Mouse (Mus musculus): Measurements from ENCODE around the gene Ppp1r14b. TPM values are rescaled to one million over a fixed set of nuclear protein-coding genes. Genes with fewer than 3 reads are reported as not detected.
A peak's percentile ranks its signal among the peaks of the same experiment; 100 is the strongest.

Ppp1r14b gene
- polyA plus RNA-seq, 1 experiment from 2014 or later = 224 TPM

DNA sequence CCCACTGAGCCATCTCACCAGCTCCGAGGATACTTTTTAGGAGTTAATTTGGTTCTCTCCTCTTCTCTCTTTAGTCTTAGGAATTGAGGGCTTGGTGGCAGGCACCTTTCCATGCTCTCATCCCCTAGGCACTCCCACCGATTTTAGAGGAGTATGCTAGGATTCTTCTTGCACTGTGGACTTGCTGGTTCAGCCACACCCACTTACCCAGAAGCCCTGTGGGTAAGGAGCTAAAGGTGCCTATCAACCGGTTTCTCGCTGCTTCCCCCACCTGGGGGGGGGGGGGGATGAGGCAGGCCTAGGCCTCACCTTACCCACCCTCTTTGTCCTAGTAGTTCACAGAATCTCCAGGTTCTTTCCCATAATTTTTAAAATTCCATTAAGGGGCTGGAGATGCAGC, 27.0 kb upstream of the Ppp1r14b start:
- ATAC-seq (ENCODE audit: insufficient read depth) (no peak), DNase-seq (no peak)
- TF ChIP-seq CTCF (IDR thresholded peaks at IDR 0.05; ENCODE audit: low read depth) = no peak
- Histone ChIP-seq H3K9me3 (ENCODE audit: low read depth, low read length) (no peaks in the 10 kb centered on the region), H3K4me3 (ENCODE audit: low read depth, low read length) (no peak overlapping the region), H3K27ac (ENCODE audit: low read depth) (no peak overlapping the region), H3K4me1 (ENCODE audit: insufficient read depth) (peaks cover 16% of the 10 kb centered on the region), H3K4me2 (no peak overlapping the region), H3K36me3 (ENCODE audit: insufficient read depth) (0 out of 2 replicates have a peak, but pooled peaks cover 8% of the 10 kb centered on the region), H3K9ac (no peak overlapping the region), H3K27me3 (ENCODE audit: insufficient read depth, low read length) (no peaks in the 10 kb centered on the region)
- 61% methylated on average over 4 of the region's 4 CpGs for WGBS

DNA sequence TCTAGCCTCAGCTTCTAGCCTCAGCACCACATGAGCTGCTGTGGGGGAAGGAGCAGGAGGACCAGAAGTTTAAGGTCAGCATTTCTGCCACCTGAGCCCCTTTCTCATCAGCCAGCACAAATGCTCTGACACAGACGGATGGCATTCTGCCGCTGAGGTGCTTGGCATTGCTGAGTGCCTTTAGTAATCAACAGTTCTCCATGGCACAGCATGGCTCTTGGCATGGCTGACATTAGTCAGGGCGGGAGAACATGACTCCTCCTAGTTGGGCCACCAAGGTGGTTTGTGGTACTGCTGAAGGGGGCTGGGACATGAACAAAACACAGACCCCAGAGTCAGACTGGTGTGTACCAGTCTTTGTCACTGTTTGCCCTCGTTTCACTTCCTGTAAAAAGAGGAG, 26.6 kb upstream of the Ppp1r14b start:
- Histone ChIP-seq H3K27me3 (ENCODE audit: insufficient read depth, low read length) (no peaks in the 10 kb centered on the region), H3K9ac (no peak overlapping the region), H3K4me3 (ENCODE audit: low read depth, low read length) (no peak overlapping the region), H3K4me2 (no peak overlapping the region), H3K27ac (ENCODE audit: low read depth) (no peak overlapping the region), H3K4me1 (ENCODE audit: insufficient read depth) (peaks cover 16% of the 10 kb centered on the region), H3K9me3 (ENCODE audit: low read depth, low read length) (no peaks in the 10 kb centered on the region), H3K36me3 (ENCODE audit: insufficient read depth) (0 out of 2 replicates have a peak, but pooled peaks cover 8% of the 10 kb centered on the region)
- 75% methylated on average over 4 of the region's 4 CpGs for WGBS
- TF ChIP-seq CTCF (IDR thresholded peaks at IDR 0.05; ENCODE audit: low read depth) = no peak
- no peak for DNase-seq
- ATAC-seq (ENCODE audit: insufficient read depth) = no peak

DNA sequence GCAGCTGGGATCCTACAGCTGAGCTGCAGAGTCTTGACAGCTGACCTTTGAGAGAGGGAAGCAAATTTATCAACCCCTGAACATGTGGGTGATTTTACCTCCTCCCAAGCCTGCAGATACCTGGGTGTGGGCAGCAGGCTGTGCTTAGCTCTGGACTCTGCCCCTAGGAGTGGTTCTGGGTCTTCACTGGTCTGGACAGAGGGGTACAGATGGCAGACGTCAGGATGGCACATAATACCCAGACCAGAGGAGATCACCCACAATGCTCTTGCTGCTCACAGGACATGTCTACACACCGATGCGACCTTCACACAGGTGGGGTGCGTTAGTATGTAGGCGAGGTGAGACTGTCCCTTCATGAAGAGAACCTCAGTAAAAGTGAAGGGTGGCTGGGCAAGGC, 25.2 kb upstream of the Ppp1r14b start:
- no peaks in the 10 kb centered on the region for H3K9me3 ChIP-seq (ENCODE audit: low read depth, low read length)
- H3K4me1 ChIP-seq (ENCODE audit: insufficient read depth) = peaks cover 17% of the 10 kb centered on the region
- H3K27ac ChIP-seq (ENCODE audit: low read depth) = no peak overlapping the region
- no peaks in the 10 kb centered on the region for H3K27me3 ChIP-seq (ENCODE audit: insufficient read depth, low read length)
- peak overlapping the region; percentile 55; the same call in 1 of the 2 replicates for H3K4me3 ChIP-seq (ENCODE audit: low read depth, low read length)
- H3K36me3 ChIP-seq (ENCODE audit: insufficient read depth) = peaks cover 19% of the 10 kb centered on the region
- ATAC-seq (ENCODE audit: insufficient read depth) (no peak), DNase-seq (no peak)
- peak overlapping the region; percentile 95 for H3K4me2 ChIP-seq
- TF ChIP-seq CTCF (IDR thresholded peaks at IDR 0.05; ENCODE audit: low read depth) = no peak
- no peak overlapping the region for H3K9ac ChIP-seq
- WGBS = 88% methylated on average over 5 of the region's 5 CpGs

DNA sequence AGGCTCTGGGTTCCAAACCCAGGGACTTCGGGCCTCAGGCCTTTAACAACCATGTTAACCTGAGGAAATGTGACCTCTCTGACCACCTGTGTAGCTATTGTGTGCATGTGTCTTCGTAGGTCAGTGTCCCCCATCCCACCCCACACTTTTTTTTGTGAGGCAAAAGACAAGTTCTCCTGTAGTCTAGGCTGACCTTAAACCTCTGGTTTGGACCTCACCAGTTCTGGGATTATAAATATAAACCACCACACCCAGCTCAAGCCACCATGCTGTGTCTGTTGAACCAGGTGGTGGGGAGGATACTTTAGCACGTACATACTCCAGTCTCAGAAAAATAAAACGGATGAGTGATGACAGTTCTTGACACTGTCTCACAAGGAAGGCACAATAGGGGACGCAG, 24.8 kb upstream of the Ppp1r14b start:
- Histone ChIP-seq H3K27me3 (ENCODE audit: insufficient read depth, low read length) (no peaks in the 10 kb centered on the region), H3K4me3 (ENCODE audit: low read depth, low read length) (peak overlapping the region; percentile 55), H3K36me3 (ENCODE audit: insufficient read depth) (peaks cover 21% of the 10 kb centered on the region), H3K27ac (ENCODE audit: low read depth) (peak overlapping the region; percentile 99), H3K4me1 (ENCODE audit: insufficient read depth) (peaks cover 17% of the 10 kb centered on the region), H3K9me3 (ENCODE audit: low read depth, low read length) (no peaks in the 10 kb centered on the region), H3K9ac (peak overlapping the region; percentile 73), H3K4me2 (peak overlapping the region; percentile 95)
- DNase-seq = no peak
- ATAC-seq (ENCODE audit: insufficient read depth) = no peak
- 52% methylated on average over 5 of the region's 5 CpGs for WGBS
- no peak for TF ChIP-seq CTCF (IDR thresholded peaks at IDR 0.05; ENCODE audit: low read depth)

DNA sequence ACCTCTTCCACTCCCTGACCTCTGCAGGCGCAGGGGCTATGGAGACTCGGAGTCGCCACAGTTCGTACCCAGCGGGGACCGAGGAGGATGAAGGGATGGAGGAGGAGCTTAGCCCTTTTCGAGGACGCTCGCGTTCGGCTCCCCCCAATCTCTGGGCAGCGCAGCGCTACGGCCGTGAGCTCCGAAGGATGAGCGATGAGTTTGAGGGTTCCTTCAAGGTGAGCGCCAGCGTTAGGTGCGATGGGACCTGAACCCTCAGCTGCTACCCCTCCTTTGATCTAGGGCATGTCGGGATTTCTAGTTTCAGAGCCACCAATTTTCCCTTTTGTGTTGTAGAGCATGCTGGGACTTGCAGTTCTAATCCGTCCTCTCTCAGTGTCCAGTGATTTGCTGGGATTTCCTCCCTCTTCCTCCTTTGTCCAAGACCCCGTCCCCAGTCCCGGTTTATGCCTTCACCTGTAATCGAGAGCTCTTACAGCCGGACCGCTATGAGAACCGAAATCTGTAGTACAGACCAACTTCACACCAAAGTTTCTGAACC, 24.1 kb upstream of the Ppp1r14b start:
- no peak for TF ChIP-seq CTCF (IDR thresholded peaks at IDR 0.05; ENCODE audit: low read depth)
- ATAC-seq (ENCODE audit: insufficient read depth) = peak; percentile 27

DNA sequence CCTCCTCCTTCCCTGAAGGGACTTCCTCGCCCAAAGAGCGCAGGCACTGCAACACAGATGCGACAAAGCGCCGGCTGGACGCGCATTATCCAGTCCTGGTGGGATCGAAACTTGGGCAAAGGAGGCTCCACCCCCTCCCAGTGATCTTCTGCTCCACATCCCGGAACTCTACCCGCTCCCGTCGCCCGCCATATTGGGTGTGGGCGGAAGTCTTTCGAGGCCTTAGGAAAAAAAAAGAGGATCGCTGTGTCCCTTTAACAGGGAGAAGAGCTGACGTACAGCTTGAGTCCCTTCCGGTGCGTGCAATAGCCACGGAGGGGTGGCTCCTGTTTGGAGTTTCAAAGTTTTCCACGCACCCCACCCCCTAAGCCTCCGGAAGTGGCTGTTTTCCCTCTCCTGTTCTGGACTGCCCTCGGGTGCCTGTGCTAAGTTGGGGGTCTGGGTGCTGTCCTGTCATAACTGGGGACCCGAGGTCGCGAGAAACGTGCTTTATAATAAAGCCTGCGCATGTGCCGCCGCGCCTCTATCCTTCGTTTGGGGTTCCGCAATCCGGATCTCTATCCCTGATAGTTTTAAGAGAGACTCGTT, 23.3 kb upstream of the Ppp1r14b start:
- 1% methylated on average over 35 of the region's 35 CpGs for WGBS
- no peaks in the 10 kb centered on the region for H3K27me3 ChIP-seq (ENCODE audit: insufficient read depth, low read length)
- peak overlapping the region; percentile 99 for H3K27ac ChIP-seq (ENCODE audit: low read depth)
- H3K9me3 ChIP-seq (ENCODE audit: low read depth, low read length) = no peaks in the 10 kb centered on the region
- H3K9ac ChIP-seq = peak overlapping the region; percentile 73
- peak; percentile 80 for ATAC-seq (ENCODE audit: insufficient read depth)
- H3K4me2 ChIP-seq = peak overlapping the region; percentile 95
- no peak for TF ChIP-seq CTCF (IDR thresholded peaks at IDR 0.05; ENCODE audit: low read depth)
- peak; percentile 96 for DNase-seq
- H3K4me1 ChIP-seq (ENCODE audit: insufficient read depth) = peaks cover 17% of the 10 kb centered on the region
- peak overlapping the region; percentile 55 for H3K4me3 ChIP-seq (ENCODE audit: low read depth, low read length)
- H3K36me3 ChIP-seq (ENCODE audit: insufficient read depth) = peaks cover 33% of the 10 kb centered on the region

More for the DNA sequence above, 24.1 kb upstream of the Ppp1r14b start:
- Histone ChIP-seq H3K4me3 (ENCODE audit: low read depth, low read length) (peak overlapping the region; percentile 55), H3K27me3 (ENCODE audit: insufficient read depth, low read length) (no peaks in the 10 kb centered on the region), H3K36me3 (ENCODE audit: insufficient read depth) (peaks cover 27% of the 10 kb centered on the region), H3K4me2 (peak overlapping the region; percentile 95), H3K9ac (peak overlapping the region; percentile 73), H3K27ac (ENCODE audit: low read depth) (peak overlapping the region; percentile 99), H3K4me1 (ENCODE audit: insufficient read depth) (peaks cover 17% of the 10 kb centered on the region), H3K9me3 (ENCODE audit: low read depth, low read length) (no peaks in the 10 kb centered on the region)
- WGBS = under 1% methylated on average over 28 of the region's 28 CpGs
- peak; percentile 79 for DNase-seq

DNA sequence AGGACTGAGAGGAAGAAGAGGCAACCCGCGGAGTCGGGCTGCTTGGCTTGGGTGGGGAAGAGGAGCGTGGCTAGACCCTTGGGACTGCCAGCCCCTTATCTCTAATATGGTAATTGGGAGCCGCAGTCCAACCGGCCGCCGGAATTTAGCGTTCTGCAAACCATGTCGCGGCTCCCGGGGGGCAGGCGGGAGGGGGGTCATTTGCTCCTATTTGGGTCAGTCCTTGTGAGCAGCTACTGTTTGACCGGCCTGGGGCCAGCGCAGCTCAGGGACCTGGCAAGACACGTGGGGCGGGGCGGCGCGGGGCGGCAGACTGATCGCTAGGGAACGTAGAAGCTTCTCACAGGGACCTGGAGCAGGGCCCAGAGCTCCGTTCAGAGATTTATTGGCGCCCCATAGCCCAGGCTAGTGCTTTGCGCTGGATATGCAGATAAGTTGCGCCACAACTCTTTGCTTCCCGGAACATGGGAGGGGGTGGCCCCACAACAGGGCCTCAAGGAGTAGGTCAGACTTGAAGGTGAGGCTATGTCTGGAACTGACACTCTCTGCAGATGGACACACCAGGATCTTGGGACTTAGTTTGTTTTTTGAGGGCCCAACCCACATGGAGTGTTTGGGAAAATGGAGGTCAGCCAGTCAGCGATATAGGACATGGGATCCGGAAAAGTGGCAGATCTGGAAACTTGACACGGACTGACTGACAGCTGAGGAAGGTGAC, 22.6 kb upstream of the Ppp1r14b start:
- peaks cover 17% of the 10 kb centered on the region for H3K4me1 ChIP-seq (ENCODE audit: insufficient read depth)
- peak overlapping the region; percentile 55 for H3K4me3 ChIP-seq (ENCODE audit: low read depth, low read length)
- H3K27ac ChIP-seq (ENCODE audit: low read depth) = peak overlapping the region; percentile 99
- H3K36me3 ChIP-seq (ENCODE audit: insufficient read depth) = peaks cover 40% of the 10 kb centered on the region
- WGBS = 2% methylated on average over 31 of the region's 31 CpGs
- H3K9me3 ChIP-seq (ENCODE audit: low read depth, low read length) = no peaks in the 10 kb centered on the region
- H3K27me3 ChIP-seq (ENCODE audit: insufficient read depth, low read length) = no peaks in the 10 kb centered on the region
- DNase-seq (peak; percentile 86), ATAC-seq (ENCODE audit: insufficient read depth) (peak; percentile 65)
- H3K9ac ChIP-seq = peak overlapping the region; percentile 73
- peak overlapping the region; percentile 95 for H3K4me2 ChIP-seq
- no peak for TF ChIP-seq CTCF (IDR thresholded peaks at IDR 0.05; ENCODE audit: low read depth)

Data from lung, embryonic 14.5 days (tissue).